Mouse (Mus musculus) kidney, postnatal 36 days (tissue): ENCODE data around the gene Nipal3.
A peak's percentile ranks its signal among the peaks of the same experiment; 100 is the strongest.

Experiments
- DNase-seq, 2 experiments: peaks; one replicate each; pipeline ENCODE4 v3.0.0; 2021 to 2022; ENCODE audit warnings: mixed read lengths in 2 of 2

Nipal3 gene

DNA sequence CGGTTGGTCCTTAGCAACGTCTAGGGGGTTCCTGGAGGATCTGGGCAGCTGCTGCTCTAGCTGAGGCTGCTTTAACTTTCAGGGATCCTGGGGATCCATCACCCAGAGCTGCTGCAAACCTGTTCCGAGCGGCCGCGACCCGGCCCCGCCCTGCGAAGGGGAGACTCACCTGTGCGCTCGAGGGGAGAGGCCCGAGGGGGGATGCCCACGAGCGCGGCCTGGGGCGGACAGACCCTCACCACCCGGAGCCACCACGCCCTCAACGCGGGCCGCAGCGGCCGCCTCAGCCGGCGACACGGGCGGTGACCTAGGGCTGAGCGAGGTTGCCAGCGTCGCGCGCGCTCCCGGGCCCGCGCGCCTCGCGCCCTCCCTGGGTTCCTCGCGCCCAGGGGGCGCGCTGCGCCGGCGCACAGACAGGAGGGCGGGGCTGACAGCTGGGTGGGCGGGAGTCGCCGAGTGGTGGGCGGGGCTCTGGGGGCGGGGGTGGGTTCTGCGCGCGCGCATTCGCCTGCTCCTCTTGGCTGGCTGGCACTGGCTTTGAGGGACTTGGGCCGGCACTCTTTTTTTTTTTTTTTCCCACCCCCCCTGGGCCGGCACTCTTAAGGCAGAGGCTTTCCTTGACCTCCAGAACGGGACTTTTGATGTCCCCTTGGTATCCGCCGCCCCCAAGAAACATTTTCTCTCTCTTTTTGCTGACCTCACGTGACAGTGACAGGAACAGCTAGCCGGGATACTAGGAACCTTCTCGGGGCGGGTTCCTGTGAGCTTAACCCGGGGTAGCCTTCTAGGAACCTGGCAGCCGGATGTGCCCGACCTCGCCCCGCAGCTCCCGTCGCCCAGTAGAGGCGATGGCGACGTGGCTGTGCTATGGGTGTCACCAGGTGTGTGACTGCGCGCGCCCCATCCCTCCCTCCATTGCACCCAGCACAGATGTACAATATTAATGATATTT lies 61.1 kb downstream of the Nipal3 start, which contains the start of gene Rcan3:
Rcan3 (minus strand) TSS at position 411 of the 952 bp plus-strand sequence.
- peak; percentile 79 to 90 for DNase-seq

DNA sequence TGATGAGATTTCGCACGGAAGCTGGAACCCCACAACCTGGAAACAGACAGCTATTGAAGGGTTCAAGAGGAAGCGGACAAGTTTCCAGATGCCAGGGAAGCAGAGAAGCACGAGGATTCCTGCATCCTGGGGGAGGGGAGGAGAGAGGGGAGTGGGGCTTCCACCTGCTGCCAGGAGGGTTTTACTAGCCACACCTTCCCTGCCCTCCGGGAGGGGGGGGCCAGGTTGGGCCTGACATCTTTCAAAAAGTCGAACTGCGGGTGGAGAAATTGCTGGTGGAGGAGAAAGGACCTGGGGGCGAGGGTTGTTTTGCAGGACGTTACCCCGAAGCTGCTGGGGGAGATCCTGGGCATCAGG lies 61.8 kb downstream of the Nipal3 start:
- DNase-seq = peak in 1 of 2 experiments; percentile 14

GRCm38 (mm10) chr4:135429990-135430760 lies 64.7 kb downstream of the Nipal3 start:
- no peak for DNase-seq

GRCm38 (mm10) chr4:135429383-135429782 lies 65.5 kb downstream of the Nipal3 start:
- DNase-seq = no peak

DNA sequence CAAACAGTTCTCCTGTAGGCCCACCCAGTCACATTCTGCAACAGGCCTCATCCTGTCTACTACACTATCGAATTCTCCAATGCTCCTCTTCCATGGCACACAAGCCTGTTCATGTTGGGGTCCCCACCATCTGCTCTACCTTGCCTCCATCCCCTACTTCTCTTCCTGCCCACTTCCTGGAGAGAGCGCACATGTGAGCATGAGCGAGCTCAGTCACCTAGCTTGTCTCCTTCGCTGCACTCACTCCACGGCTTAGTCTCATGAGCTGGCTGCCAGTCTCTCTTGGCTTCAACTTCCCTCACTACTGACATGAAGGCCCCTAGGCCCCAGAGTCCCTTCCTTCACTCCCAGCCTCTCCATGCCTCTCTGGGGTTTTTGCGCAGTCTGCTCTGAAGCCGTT lies 68.3 kb downstream of the Nipal3 start:
- DNase-seq = no peak

- no peak for DNase-seq
Measured at GRCm38 (mm10) chr4:135425625-135426024, 69.2 kb downstream of the Nipal3 start.

DNA sequence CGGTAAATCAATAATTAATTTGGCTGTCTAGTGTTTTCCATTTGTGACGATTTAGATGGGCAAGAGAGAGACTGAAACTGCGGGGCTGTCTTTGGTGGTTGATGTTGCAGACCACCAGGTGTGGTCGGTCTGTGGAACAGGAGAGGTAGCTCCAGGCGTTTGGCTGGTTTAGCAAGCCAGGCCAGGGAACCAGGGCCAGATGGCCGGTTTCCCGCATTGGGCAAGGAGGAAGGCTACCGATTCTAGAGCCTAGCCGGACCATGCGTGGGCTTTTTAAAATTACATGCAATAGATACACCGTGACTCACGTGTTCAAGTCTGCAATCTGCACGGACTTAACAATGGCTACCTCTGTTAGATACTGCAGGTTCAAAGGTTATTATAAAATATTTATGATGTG lies 73.9 kb downstream of the Nipal3 start:
- no peak for DNase-seq

DNA sequence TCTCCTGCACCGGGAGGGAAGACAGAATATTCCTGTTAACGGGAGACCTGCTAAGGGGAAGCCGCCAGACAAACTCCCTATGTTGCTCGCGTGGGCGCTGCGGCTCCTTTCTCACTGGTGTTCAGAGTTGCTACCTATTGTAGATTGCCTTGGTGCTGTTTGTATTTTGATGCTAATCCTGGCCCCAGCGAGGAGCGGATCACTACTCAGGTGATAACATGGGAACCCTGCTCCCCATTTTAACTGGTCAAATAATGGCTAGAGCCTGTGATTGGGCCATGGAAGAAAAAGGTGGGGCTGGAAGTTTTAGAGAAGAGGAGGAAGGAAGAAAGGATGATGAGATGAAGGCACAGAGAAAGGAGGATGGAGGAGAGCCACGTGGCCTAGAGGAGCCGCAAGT lies 74.4 kb downstream of the Nipal3 start:
- DNase-seq = no peak

- no peak for DNase-seq
Measured at GRCm38 (mm10) chr4:135419996-135420395, 74.8 kb downstream of the Nipal3 start.

- no peak for DNase-seq
Measured at GRCm38 (mm10) chr4:135416367-135416766, 78.5 kb downstream of the Nipal3 start.

DNA sequence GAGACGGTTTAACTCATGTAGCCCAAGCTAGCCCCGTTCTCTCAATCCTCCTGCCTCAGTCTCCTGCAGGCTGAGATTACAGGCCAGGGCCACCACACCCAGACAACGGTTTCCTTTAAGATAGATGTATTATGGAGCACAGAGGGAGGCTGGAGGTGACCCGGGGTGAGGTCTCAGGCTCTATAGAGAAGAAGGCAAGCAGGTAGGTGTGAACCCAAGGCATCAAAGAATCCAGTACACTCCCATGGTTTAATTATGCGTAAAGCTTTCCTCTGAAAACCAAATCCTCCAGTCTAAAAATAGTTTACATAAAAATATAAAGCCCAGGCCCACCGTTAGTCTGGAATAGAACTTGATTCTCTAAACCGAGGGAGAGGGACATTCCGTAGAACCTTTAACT lies 81.3 kb downstream of the Nipal3 start:
- DNase-seq = no peak

- DNase-seq = peak; percentile 29 to 82
Measured at GRCm38 (mm10) chr4:135411633-135412032, 83.2 kb downstream of the Nipal3 start.

GRCm38 (mm10) chr4:135406180-135406579 lies 88.7 kb downstream of the Nipal3 start:
- peak; percentile 39 to 69 for DNase-seq

DNA sequence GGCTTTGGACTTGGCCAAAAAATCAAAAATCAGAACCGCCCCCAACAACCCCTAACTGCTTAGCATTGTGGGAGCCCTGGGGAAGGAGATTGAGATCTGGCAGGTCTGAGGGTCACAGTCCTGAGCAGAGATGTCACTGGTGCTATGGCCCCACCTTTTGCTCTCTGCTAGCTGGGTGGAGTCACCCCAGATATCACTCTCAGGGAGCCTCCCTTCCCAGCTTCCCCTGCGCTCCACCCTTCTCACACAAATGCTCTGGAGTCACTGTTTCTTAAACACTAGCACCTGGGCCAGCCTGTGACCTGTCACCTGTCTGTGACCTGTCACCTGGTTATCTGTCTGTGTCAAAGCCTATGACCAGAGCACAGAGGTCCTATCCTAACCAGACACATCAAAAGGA lies 89.9 kb downstream of the Nipal3 start:
- DNase-seq = no peak

- peak in 1 of 2 experiments; percentile 11 for DNase-seq
Measured at GRCm38 (mm10) chr4:135404048-135404447, 90.8 kb downstream of the Nipal3 start.

DNA sequence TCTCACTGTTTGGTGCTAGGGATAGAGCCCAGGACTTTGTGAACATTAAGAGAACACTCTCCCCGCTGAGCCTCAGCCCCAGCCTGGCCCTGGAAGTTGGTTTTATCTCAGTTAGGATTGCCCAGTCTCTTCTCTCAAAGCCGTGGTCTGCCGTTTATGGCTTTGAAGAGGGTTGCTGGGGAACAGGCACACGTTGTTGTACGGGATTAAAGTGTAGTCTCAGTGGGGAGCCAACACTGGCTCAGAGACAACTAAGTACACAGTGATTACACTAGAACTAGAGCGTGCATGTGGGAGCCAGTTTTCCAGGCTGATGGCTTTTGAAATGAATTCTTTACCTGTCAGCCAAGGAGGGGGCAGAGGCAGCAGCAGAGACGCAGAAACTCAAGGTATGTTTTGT lies 93.0 kb downstream of the Nipal3 start:
- DNase-seq = no peak

GRCm38 (mm10) chr4:135397991-135398390 lies 96.8 kb downstream of the Nipal3 start, which contains the start of gene Ncmap:
Gene Ncmap (minus strand): TSS chr4:135398227.
- DNase-seq = peak in 1 of 2 experiments; percentile 20

GRCm38 (mm10) chr4:135397551-135397950 lies 97.3 kb downstream of the Nipal3 start:
- DNase-seq = no peak

- DNase-seq = no peak
Measured at GRCm38 (mm10) chr4:135396303-135396702, 98.5 kb downstream of the Nipal3 start.
